Mouse (Mus musculus) embryo, embryonic 10 days (tissue): ENCODE measurements around the gene Ppp2r5e.

Experiments
- DNase-seq: peaks from one replicate; pipeline ENCODE4 v3.0.0-alpha.2; 2015; ENCODE audit warnings: low spot score

Ppp2r5e gene

DNA sequence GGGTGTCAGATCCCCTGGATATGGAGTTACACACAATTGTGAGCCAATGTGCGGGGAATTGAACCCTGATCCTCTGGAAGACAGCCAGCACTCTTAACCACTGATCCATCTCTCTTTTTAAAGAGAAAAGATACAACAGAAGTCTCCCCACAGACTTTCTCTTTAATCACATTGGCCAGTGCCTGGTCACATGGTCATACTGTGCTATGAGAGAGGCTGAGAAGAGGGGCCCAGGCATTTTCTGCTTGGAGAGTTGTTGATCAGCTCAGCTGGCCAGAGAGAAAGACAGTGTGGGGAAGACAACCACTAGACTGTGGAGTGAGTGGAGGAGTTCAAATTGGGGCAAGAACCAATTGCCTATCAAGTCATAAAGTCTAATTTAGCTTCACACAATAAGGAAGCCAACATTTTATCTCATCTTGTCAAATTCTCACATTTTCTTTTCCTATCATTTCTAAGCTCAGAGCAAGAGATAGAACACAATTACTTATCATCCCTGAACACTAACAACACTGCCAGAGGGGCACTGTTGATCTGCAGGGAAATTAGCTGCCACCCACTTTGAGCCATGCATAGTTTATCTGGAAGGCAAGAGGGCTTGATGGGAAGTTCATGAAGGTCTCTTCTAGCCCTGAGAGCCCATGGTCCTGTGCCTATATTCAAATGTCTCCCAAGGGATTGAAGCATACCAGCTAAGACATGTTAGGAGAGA lies 166.2 kb downstream of the Ppp2r5e start:
- DNase-seq, result no peak

DNA sequence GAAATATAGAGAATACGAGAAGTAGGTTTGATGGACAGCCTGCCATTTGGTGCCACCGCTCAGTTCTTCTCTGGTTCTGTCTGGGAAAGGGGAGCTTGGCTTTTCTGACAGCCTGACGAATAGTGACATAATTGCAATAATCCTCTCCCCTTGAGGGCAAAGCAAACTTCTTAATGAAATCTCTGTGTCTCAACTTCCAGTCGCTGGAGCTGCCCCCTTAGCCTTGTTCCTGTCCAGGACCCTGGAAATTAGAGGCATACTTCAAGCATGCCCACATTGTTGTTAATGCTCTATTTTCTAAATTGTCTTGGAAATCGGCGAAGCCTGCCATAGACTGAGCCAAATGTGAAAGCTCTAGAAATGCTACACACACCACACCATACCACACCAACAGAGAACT lies 167.3 kb downstream of the Ppp2r5e start:
- DNase-seq, result no peak

DNA sequence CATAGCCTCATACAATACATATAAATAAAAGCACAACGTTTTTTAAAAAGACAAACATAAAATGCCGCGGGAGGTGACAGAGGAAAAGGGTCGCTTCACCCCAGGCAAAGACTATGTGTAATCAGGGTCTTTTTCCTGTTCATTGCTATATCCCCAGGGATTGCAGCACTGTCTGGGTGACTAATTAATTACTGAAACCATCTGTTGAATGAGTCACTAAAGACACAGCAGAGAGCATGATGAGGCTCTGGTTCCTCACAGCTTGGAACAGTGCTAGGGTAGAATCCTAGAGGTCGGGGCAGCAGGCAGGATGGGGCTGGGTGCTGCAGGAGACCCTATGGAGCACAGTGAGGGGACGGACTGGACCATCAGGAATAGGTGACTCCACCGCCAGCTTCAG lies 170.2 kb downstream of the Ppp2r5e start:
- DNase-seq, result no peak

DNA sequence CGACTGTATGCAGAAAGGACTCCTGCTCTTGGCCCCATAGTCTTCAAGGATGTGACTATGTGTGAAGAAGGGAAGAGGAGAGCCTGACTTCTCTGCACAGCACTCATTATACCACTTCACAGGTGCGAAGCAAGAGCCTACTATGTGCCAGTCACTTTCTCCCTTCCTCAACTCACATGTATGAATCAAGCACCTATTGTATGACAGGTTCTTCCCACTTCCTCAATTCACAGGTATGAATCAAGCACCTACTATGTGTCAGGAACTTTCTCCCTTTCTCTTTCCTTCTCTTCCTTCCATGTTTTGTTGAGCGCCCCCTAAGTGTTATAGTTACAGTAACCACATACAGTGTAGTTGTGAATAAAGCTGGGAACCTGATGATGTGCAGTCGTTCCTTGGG lies 171.2 kb downstream of the Ppp2r5e start:
- no peak for DNase-seq

DNA sequence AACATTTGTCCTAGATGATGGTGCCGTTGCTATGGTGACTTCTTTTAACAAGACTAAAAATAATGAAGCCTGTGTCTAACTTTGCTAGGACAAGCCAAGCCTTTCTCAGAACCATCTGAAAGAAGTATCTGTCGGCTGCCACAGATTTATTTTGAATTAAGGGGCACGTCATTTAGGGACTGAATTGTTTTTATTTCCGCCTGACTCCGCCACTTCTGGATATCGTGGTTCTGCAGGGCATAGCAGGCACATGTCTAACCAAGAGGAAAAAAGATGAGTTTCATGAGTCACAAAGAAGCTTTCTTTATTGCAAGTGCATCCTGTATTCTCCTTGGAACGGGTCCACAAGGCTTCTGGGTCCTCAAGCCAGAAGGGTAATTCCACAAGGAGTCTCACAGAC lies 171.7 kb downstream of the Ppp2r5e start:
- no peak for DNase-seq

GRCm38 (mm10) chr12:75416681-75417080 lies 179.4 kb downstream of the Ppp2r5e start, which contains the start of gene Gphb5:
Gene Gphb5, minus strand, starts transcription at chr12:75416781.
- no peak for DNase-seq

- DNase-seq, result no peak
Observed at GRCm38 (mm10) chr12:75414991-75415390, 181.1 kb downstream of the Ppp2r5e start.

GRCm38 (mm10) chr12:75412964-75413363 lies 183.1 kb downstream of the Ppp2r5e start:
- DNase-seq, result no peak
